Comparison of ENCODE assay signal across 21 mouse cellular contexts in the genomic region with DNA sequence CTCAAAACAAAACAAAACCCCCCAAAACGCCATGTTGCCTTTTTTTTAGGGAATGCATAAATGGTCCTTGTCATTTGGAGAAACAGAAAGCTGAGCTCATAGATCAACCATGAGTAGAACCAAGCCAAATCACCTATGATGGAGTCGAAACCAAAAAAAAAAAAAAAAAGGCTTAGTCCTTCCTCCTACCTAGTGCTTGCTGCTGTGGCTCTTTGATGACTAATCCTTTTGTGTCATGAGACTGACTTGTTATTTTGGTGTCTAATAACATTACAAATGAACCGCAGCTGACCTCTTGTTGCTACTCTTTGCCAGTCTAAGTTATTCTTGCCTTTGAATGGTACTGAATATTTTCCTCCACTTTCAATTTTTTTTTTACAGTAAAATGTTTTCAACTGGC. TPM values are rescaled to one million over a fixed set of nuclear protein-coding genes. Genes with fewer than 3 reads are reported as not detected.
DNase-seq lines count a peak whose midpoint lies in the region; ATAC-seq and TF ChIP-seq lines count a peak whose summit lies in the region.
"Had no signal": no experiment of that assay in that cellular context is flagged by ENCODE, and none has a peak within 500 bp of the region (broad histone marks: within the 10 kb centered on the region; RNA-seq: fewer than 3 reads in every experiment).

No protein-coding gene starts in this region.

- ATAC-seq in megakaryocyte, adult 5-6 weeks (ENCODE audit: poor library complexity, severe bottlenecking) = peak; percentile 61
- no peak for ATAC-seq in hindbrain, embryonic 16.5 days
- ATAC-seq in kidney, embryonic 14.5 days (ENCODE audit: low FRiP score, low TSS enrichment) = no peak
- no peak for ATAC-seq in forebrain, embryonic 12.5 days (ENCODE audit: low FRiP score)
- ATAC-seq: forebrain, embryonic 15.5 days; inflammation-experienced regulatory T-cells, adult 6 months; midbrain, embryonic 13.5 days had no signal

- dilution Hi-C loops in CH12.LX (cut with MboI; ENCODE audit: extremely low pct_ligation_motif_present, extremely low pct_unique_long_range_greater_than_20kb, low sequenced_read_pairs) = no loop called here

- in situ Hi-C loops in CH12.LX (cut with MboI; ENCODE audit: low pct_ligation_motif_present, low pct_unique_long_range_greater_than_20kb, low sequenced_read_pairs) = no loop called here

- H3K4me1 ChIP-seq in CH12.LX (ENCODE audit: control insufficient read depth in 1 of 2, insufficient read depth in 2 of 2) = peaks cover 14 to 39% of the 10 kb centered on the region in 2 experiments
- peaks cover 36% of the 10 kb centered on the region for H3K4me1 ChIP-seq in bone marrow macrophage, adult 2 months (ENCODE audit: control insufficient read depth, insufficient read depth, low read length)
- H3K4me1 ChIP-seq in hindbrain, embryonic 16.5 days (ENCODE audit: control insufficient read depth, insufficient read depth, low read depth, low read length) = no peaks in the 10 kb centered on the region
- H3K4me1 ChIP-seq in kidney, embryonic 14.5 days (ENCODE audit: control insufficient read depth, insufficient read depth, low read length) = no peaks in the 10 kb centered on the region
- no peaks in the 10 kb centered on the region for H3K4me1 ChIP-seq in forebrain, embryonic 12.5 days
- H3K4me1 ChIP-seq: forebrain, embryonic 15.5 days; hindbrain, embryonic 10.5 days; limb, embryonic 10.5 days; midbrain, embryonic 13.5 days; neural tube, embryonic 15.5 days had no signal

- H3K79me2 ChIP-seq in CH12.LX (replicated peaks; ENCODE audit: control insufficient read depth, extremely low read depth, insufficient read depth, poor library complexity, severe bottlenecking) = no peaks in the 10 kb centered on the region

- peak; percentile 87 for TF ChIP-seq EP300 in CH12.LX (IDR thresholded peaks at IDR 0.05; ENCODE audit: low read length)

- H3K9me3 ChIP-seq in CH12.LX (replicated peaks; ENCODE audit: low read length) = no peaks in the 10 kb centered on the region
- H3K9me3 ChIP-seq in hindbrain, embryonic 16.5 days (ENCODE audit: control insufficient read depth, low read length) = no peaks in the 10 kb centered on the region
- H3K9me3 ChIP-seq in kidney, embryonic 14.5 days (ENCODE audit: control insufficient read depth, low read length) = no peaks in the 10 kb centered on the region
- H3K9me3 ChIP-seq in forebrain, embryonic 12.5 days = no peaks in the 10 kb centered on the region
- H3K9me3 ChIP-seq: forebrain, embryonic 15.5 days; hindbrain, embryonic 10.5 days; limb, embryonic 10.5 days; midbrain, embryonic 13.5 days; neural tube, embryonic 15.5 days had no signal

- H3K4me3 ChIP-seq in CH12.LX (replicated peaks in 1 of 3; ENCODE audit: low read depth in 2 of 3, low read length in 2 of 3, poor library complexity in 1 of 3) = no peak overlapping the region
- H3K4me3 ChIP-seq in bone marrow macrophage, adult 2 months (ENCODE audit: insufficient read depth, low read length) = no peak overlapping the region; the same call in 1 of the 2 replicates
- no peak overlapping the region for H3K4me3 ChIP-seq in hindbrain, embryonic 16.5 days (ENCODE audit: low read length)
- no peak overlapping the region for H3K4me3 ChIP-seq in kidney, embryonic 14.5 days (ENCODE audit: low read length)
- H3K4me3 ChIP-seq in forebrain, embryonic 12.5 days (replicated peaks) = no peak overlapping the region
- H3K4me3 ChIP-seq: forebrain, embryonic 15.5 days; hindbrain, embryonic 10.5 days; limb, embryonic 10.5 days; midbrain, embryonic 13.5 days; neural tube, embryonic 15.5 days had no signal

- TF ChIP-seq CTCF in CH12.LX (conservative IDR thresholded peaks at IDR 0.05 in 1 of 2, IDR thresholded peaks at IDR 0.05 in 1 of 2; ENCODE audit: low read depth in 2 of 2, low read length in 2 of 2) = no peak
- no peak for TF ChIP-seq CTCF in bone marrow macrophage, adult 2 months (IDR thresholded peaks at IDR 0.05; ENCODE audit: low read depth, low read length)

- H3K36me3 ChIP-seq in CH12.LX (replicated peaks in 1 of 2; ENCODE audit: control insufficient read depth in 1 of 2, insufficient read depth in 1 of 2, low read length in 1 of 2) = peaks cover 0 to 11% of the 10 kb centered on the region in 2 experiments
- peaks cover 3% of the 10 kb centered on the region for H3K36me3 ChIP-seq in hindbrain, embryonic 16.5 days (ENCODE audit: control insufficient read depth, insufficient read depth, low read length)
- H3K36me3 ChIP-seq in kidney, embryonic 14.5 days (ENCODE audit: control insufficient read depth, insufficient read depth, low read length) = no peaks in the 10 kb centered on the region; the same call in 1 of the 2 replicates
- peaks cover 8% of the 10 kb centered on the region; the same call in 1 of the 2 replicates for H3K36me3 ChIP-seq in forebrain, embryonic 12.5 days (replicated peaks)

- WGBS in hindbrain, embryonic 16.5 days = 87% methylated on average over 3 of the region's 3 CpGs
- WGBS in kidney, embryonic 14.5 days = 61% methylated on average over 3 of the region's 3 CpGs
- 66% methylated on average over 3 of the region's 3 CpGs for WGBS in forebrain, embryonic 12.5 days

- TF ChIP-seq RAD21 in CH12.LX (IDR thresholded peaks at IDR 0.05; ENCODE audit: low read depth, low read length) = no peak

- no peak overlapping the region for H3K27ac ChIP-seq in CH12.LX (ENCODE audit: insufficient read depth, low read depth)
- H3K27ac ChIP-seq in bone marrow macrophage, adult 2 months (ENCODE audit: insufficient read depth, low read depth, low read length) = peak overlapping the region; percentile 88
- H3K27ac ChIP-seq in hindbrain, embryonic 16.5 days (ENCODE audit: low read depth, low read length) = no peak overlapping the region
- no peak overlapping the region for H3K27ac ChIP-seq in kidney, embryonic 14.5 days (ENCODE audit: low read depth, low read length)
- H3K27ac ChIP-seq in forebrain, embryonic 12.5 days = no peak overlapping the region
- H3K27ac ChIP-seq: forebrain, embryonic 15.5 days; hindbrain, embryonic 10.5 days; limb, embryonic 10.5 days; midbrain, embryonic 13.5 days; neural tube, embryonic 15.5 days had no signal

- H3K27me3 ChIP-seq in CH12.LX (replicated peaks) = no peaks in the 10 kb centered on the region
- H3K27me3 ChIP-seq in hindbrain, embryonic 16.5 days (replicated peaks; ENCODE audit: control insufficient read depth, insufficient read depth, low read length) = no peaks in the 10 kb centered on the region
- H3K27me3 ChIP-seq in kidney, embryonic 14.5 days (ENCODE audit: control insufficient read depth, insufficient read depth, low read length) = no peaks in the 10 kb centered on the region
- no peaks in the 10 kb centered on the region for H3K27me3 ChIP-seq in forebrain, embryonic 12.5 days
- H3K27me3 ChIP-seq: forebrain, embryonic 15.5 days; midbrain, embryonic 13.5 days; neural tube, embryonic 15.5 days had no signal

- H3K4me2 ChIP-seq in CH12.LX (ENCODE audit: insufficient read depth, low read depth, poor library complexity, severe bottlenecking) = peak overlapping the region; percentile 70; the same call in 1 of the 2 replicates
- H3K4me2 ChIP-seq in hindbrain, embryonic 16.5 days (ENCODE audit: low read length) = no peak overlapping the region
- H3K4me2 ChIP-seq in kidney, embryonic 14.5 days (replicated peaks; ENCODE audit: low read depth, low read length) = no peak overlapping the region
- no peak overlapping the region for H3K4me2 ChIP-seq in forebrain, embryonic 12.5 days
- H3K4me2 ChIP-seq: forebrain, embryonic 15.5 days; midbrain, embryonic 13.5 days; neural tube, embryonic 15.5 days had no signal

- H3K9ac ChIP-seq in CH12.LX (ENCODE audit: insufficient read depth, low read depth) = no peak overlapping the region
- H3K9ac ChIP-seq in hindbrain, embryonic 16.5 days (ENCODE audit: low read depth, low read length) = no peak overlapping the region
- no peak overlapping the region for H3K9ac ChIP-seq in kidney, embryonic 14.5 days (ENCODE audit: low read depth, low read length)
- no peak overlapping the region for H3K9ac ChIP-seq in forebrain, embryonic 12.5 days
- H3K9ac ChIP-seq: forebrain, embryonic 15.5 days; midbrain, embryonic 13.5 days; neural tube, embryonic 15.5 days had no signal

- DNase-seq in 416B (ENCODE audit: low read depth) (peak; percentile 90), CH12.LX (ENCODE audit: extremely low read depth) (peak; percentile 68)
- DNase-seq in retina, embryonic 14.5 days (ENCODE audit: low spot score) = no peak
- DNase-seq: cerebellum, adult 8-10 months; gastrocnemius, postnatal 25 days; kidney, adult 8-10 months; kidney, postnatal 4 days; layer of hippocampus, adult 9-11 months; lung, adult 18-20 months; lung, postnatal 36 days had no signal

- no peak for TF ChIP-seq POLR2A in CH12.LX (IDR thresholded peaks at IDR 0.05; ENCODE audit: low read depth, low read length)
- no peak for TF ChIP-seq POLR2A in bone marrow macrophage, adult 2 months (IDR thresholded peaks at IDR 0.05; ENCODE audit: borderline replicate concordance, low read depth, low read length)

TF ChIP-seq in CH12.LX, 34 proteins besides CTCF, POLR2A, EP300 and RAD21 (continues in another document):
- TF ChIP-seq SMC3 (IDR thresholded peaks at IDR 0.05; ENCODE audit: low read depth, low read length) (no peak), MEF2A (IDR thresholded peaks at IDR 0.05; ENCODE audit: borderline replicate concordance, low read depth, low read length) (peak; percentile 88), ZMIZ1 (IDR thresholded peaks at IDR 0.05; ENCODE audit: low read depth, low read length) (no peak)

RNA-seq across cellular contexts. Expression of a gene that starts 9.6 kb away (rescaled TPM):
- 4.7 and 6.4 TPM in 2 replicates for total RNA-seq in CH12.LX (2012; rRNA removed)
- 1.6 and 1.8 TPM in 2 replicates for total RNA-seq in CH12.LX (2014; rRNA removed)
- polyA plus RNA-seq in CH12.LX (2012; ENCODE audit: insufficient read length, low read depth) = 8.6 and 9.1 TPM in 2 replicates
- polyA plus RNA-seq in bone marrow macrophage, adult 2 months (2012; ENCODE audit: insufficient read depth, insufficient read length, missing spikeins) = 87.4 and 99.3 TPM in 2 replicates
- total RNA-seq in megakaryocyte, adult 5-6 weeks (2015) = 21.2 and 25.5 TPM in 2 replicates
- 8.3 and 17.8 TPM in 2 replicates for total RNA-seq in megakaryocyte, adult 5-6 weeks (2017)
- 10.6 and 11.7 TPM in 2 replicates for polyA plus RNA-seq in hindbrain, embryonic 16.5 days (2015; fragmentation: Nextera tagmentation; extraction: Ambion mirVana)
- 7.7 and 14.9 TPM in 2 replicates for polyA plus RNA-seq in kidney, embryonic 14.5 days (2014; fragmentation: Nextera tagmentation; extraction: Ambion mirVana)
- polyA plus RNA-seq in forebrain, embryonic 12.5 days (2016; fragmentation: Nextera tagmentation; extraction: Ambion mirVana) = 13.7 and 14.2 TPM in 2 replicates

RNA-seq across cellular contexts. Expression of a gene that starts 18.8 kb away (rescaled TPM):
- total RNA-seq in CH12.LX (2012; rRNA removed) (31.0 and 31.9 TPM in 2 replicates), CH12.LX (2014; rRNA removed) (80.3 and 84.1 TPM in 2 replicates)
- 72.6 and 80.5 TPM in 2 replicates for polyA plus RNA-seq in CH12.LX (2012; ENCODE audit: insufficient read length, low read depth)
- 120 and 122 TPM in 2 replicates for polyA plus RNA-seq in bone marrow macrophage, adult 2 months (2012; ENCODE audit: insufficient read depth, insufficient read length, missing spikeins)
- 89.4 and 94.3 TPM in 2 replicates for total RNA-seq in megakaryocyte, adult 5-6 weeks (2015)
- total RNA-seq in megakaryocyte, adult 5-6 weeks (2017) = 93.1 and 96.4 TPM in 2 replicates
- 0.24 and 0.31 TPM in 2 replicates for polyA plus RNA-seq in hindbrain, embryonic 16.5 days (2015; fragmentation: Nextera tagmentation; extraction: Ambion mirVana)
- polyA plus RNA-seq in kidney, embryonic 14.5 days (2014; fragmentation: Nextera tagmentation; extraction: Ambion mirVana) = 1.1 and 1.2 TPM in 2 replicates
- 0.23 and 0.28 TPM in 2 replicates for polyA plus RNA-seq in forebrain, embryonic 12.5 days (2016; fragmentation: Nextera tagmentation; extraction: Ambion mirVana)

Comparison
In these comparisons a context has a peak if more than half of its experiments do, and no peak if none do; other contexts are left out.
1. RNA of a gene that starts 18.8 kb away (polyA plus RNA-seq): 120 to 122 TPM in bone marrow macrophage, adult 2 months and 72.6 to 80.5 TPM in CH12.LX; 1.1 to 1.2 TPM in kidney, embryonic 14.5 days, 0.24 to 0.31 TPM in hindbrain, embryonic 16.5 days and 0.23 to 0.28 TPM in forebrain, embryonic 12.5 days; every median in the first group is over 10 times any median in the second.